Mouse (Mus musculus) lung, postnatal 0 days (tissue): ENCODE data around the gene Adamts20. TPM values are rescaled to one million over a fixed set of nuclear protein-coding genes. Genes with fewer than 3 reads are reported as not detected.

Source experiments
- ATAC-seq: fragments of 200-750 bp; cut with Nextera tagmentation; 2 replicates; pipeline ENCODE4 v1.8.0; 2017; ENCODE audit warnings: moderate library complexity
- DNase-seq: peaks from one replicate; pipeline ENCODE4 v3.0.0-alpha.2; 2016; ENCODE audit warnings: low spot score
- H3K27ac ChIP-seq: fragments of 300-500 bp; sonication (generic); 2 replicates; pipeline ENCODE4 v1.5.1; 2014; ENCODE audit warnings: antibody characterized with exemption, mild to moderate bottlenecking, low read length, mixed read lengths
- H3K27me3 ChIP-seq: fragments of 300-500 bp; sonication (generic); replicated peaks from 2 replicates; pipeline ENCODE4 v1.6.1; 2014; ENCODE audit warnings: low read length, mixed read lengths; ENCODE audit not compliant: insufficient read depth
- H3K36me3 ChIP-seq: fragments of 300-500 bp; sonication (generic); 2 replicates; pipeline ENCODE4 v1.6.1; 2014; ENCODE audit warnings: low read length, mixed read lengths; ENCODE audit not compliant: insufficient read depth
- H3K4me1 ChIP-seq: fragments of 300-500 bp; sonication (generic); 2 replicates; pipeline ENCODE4 v1.6.1; 2014; ENCODE audit warnings: antibody characterized with exemption, low read depth, low read length, mixed read lengths; ENCODE audit not compliant: insufficient read depth
- H3K4me2 ChIP-seq: fragments of 300-500 bp; sonication (generic); replicated peaks from 2 replicates; pipeline ENCODE4 v1.6.1; 2014; ENCODE audit warnings: low read depth, mild to moderate bottlenecking, low read length, moderate library complexity, mixed read lengths
- H3K4me3 ChIP-seq: fragments of 300-500 bp; sonication (generic); 2 replicates; pipeline ENCODE4 v1.5.1; 2014; ENCODE audit warnings: low read depth, low read length
- H3K9ac ChIP-seq: fragments of 300-500 bp; sonication (generic); replicated peaks from 2 replicates; pipeline ENCODE4 v1.6.1; 2014; ENCODE audit warnings: low read depth, mild to moderate bottlenecking
- H3K9me3 ChIP-seq: fragments of 300-500 bp; sonication (generic); 2 replicates; pipeline ENCODE4 v1.6.1; 2016; ENCODE audit warnings: low read length, mixed read lengths
- CTCF ChIP-seq: IDR thresholded peaks from 2 replicates; pipeline ENCODE4 v1.5.1; 2016; ENCODE audit warnings: antibody characterized with exemption, mild to moderate bottlenecking
- EP300 ChIP-seq: IDR thresholded peaks from 2 replicates; pipeline ENCODE4 v1.6.1; 2016; ENCODE audit warnings: antibody characterized with exemption, mild to moderate bottlenecking, control low read depth
- WGBS: fragments of 180-500 bp; shearing (Covaris S2); extraction: QIAGEN DNeasy Blood & Tissue Kit; methylation state at CpG from one replicate; pipeline ENCODE4 v1.1.7; 2014; 5-methylcytosine and 5-hydroxymethylcytosine counted together
- polyA plus RNA-seq: library from polyadenylated mRNA; unstranded; fragments of >200 nt; fragmentation: Nextera tagmentation; extraction: Ambion mirVana; gene quantifications from 2 replicates; pipeline ENCODE4 v1.2.1, GENCODE M21; 2015

Gene Adamts20
- polyA plus RNA-seq, 1 experiment from 2014 or later = 0.13 TPM

DNA sequence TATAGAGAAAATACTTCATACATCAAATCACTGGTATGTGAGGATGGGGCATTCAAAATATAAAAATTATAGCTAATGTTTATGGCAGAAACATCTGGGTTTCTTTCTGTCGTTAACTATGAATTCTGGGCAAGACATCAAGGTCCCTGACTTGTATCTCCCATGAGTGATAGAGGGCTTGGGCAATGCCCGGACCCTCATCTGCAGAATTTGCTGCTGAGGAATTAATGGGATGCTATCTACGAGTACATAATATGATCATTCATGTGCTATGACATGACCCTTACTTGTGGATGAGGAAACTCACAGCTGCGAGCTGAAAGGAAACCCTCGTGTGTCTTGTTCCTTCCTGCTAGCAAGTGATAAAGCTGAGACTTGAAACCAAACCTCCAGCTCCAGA lies 5.1 kb upstream of the Adamts20 start:
- H3K4me1 ChIP-seq = no peaks in the 10 kb centered on the region
- no peak overlapping the region for H3K27ac ChIP-seq
- H3K27me3 ChIP-seq = no peaks in the 10 kb centered on the region
- no peak overlapping the region for H3K4me3 ChIP-seq
- WGBS = 34% methylated on average over 5 of the region's 5 CpGs
- H3K9ac ChIP-seq = no peak overlapping the region
- ATAC-seq = no peak
- H3K4me2 ChIP-seq = no peak overlapping the region
- H3K9me3 ChIP-seq = no peaks in the 10 kb centered on the region
- no peaks in the 10 kb centered on the region for H3K36me3 ChIP-seq
- no peak for DNase-seq
- no peak for TF ChIP-seq CTCF
- no peak for TF ChIP-seq EP300

DNA sequence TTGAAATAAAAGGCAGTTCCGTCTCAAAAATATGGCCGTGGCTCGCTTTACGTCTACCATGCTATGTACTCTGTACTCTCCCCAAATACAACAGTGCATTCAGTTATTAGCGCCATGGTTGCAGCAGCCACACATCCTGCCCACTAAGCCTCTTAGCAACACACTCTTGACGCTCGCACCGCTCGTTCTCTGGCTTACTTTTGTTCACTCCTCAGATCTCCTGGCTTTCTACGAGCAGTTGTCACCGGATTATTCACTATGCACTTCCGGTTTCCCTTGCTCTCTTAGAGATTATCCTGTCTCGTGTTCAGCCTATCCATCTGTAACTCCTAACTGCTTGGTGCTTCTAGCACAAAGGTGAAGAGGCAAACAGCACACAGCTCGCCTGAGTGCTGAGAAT lies 337 bp downstream of the Adamts20 start:
- H3K9ac ChIP-seq = no peak overlapping the region
- no peak for DNase-seq
- no peaks in the 10 kb centered on the region for H3K4me1 ChIP-seq
- no peak overlapping the region for H3K4me2 ChIP-seq
- no peak for ATAC-seq
- no peak overlapping the region for H3K4me3 ChIP-seq
- no peak for TF ChIP-seq EP300
- TF ChIP-seq CTCF = no peak
- H3K27ac ChIP-seq = no peak overlapping the region
- H3K36me3 ChIP-seq = no peaks in the 10 kb centered on the region
- H3K27me3 ChIP-seq = no peaks in the 10 kb centered on the region
- WGBS = 58% methylated on average over 14 of the region's 14 CpGs
- H3K9me3 ChIP-seq = no peaks in the 10 kb centered on the region

DNA sequence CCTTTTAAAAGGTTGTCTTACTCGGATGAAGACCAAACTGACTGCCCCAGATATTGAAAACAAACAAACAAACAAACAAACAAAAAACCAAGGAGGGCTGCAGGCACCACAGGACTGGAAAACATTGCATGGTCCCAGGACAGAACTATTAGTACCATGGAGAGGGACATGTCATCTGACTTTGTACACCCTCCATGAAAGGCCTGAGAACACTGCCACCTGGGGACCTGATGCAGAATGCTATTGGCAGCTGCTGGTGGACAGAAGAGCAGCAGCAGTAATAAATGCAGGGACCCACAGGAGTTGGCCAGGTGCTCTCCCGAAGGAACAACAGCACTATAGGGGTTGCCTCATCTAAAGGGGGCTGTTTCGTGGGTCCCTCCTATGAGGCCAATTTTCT lies 2.0 kb downstream of the Adamts20 start:
- no peaks in the 10 kb centered on the region for H3K9me3 ChIP-seq
- no peak overlapping the region for H3K27ac ChIP-seq
- no peaks in the 10 kb centered on the region for H3K27me3 ChIP-seq
- H3K9ac ChIP-seq = no peak overlapping the region
- H3K4me2 ChIP-seq = no peak overlapping the region
- ATAC-seq (no peak), DNase-seq (no peak)
- no peak for TF ChIP-seq EP300
- peak; percentile 51 for TF ChIP-seq CTCF
- H3K4me1 ChIP-seq = no peaks in the 10 kb centered on the region
- no peak overlapping the region for H3K4me3 ChIP-seq
- H3K36me3 ChIP-seq = no peaks in the 10 kb centered on the region
- 73% methylated on average over 3 of the region's 3 CpGs for WGBS

DNA sequence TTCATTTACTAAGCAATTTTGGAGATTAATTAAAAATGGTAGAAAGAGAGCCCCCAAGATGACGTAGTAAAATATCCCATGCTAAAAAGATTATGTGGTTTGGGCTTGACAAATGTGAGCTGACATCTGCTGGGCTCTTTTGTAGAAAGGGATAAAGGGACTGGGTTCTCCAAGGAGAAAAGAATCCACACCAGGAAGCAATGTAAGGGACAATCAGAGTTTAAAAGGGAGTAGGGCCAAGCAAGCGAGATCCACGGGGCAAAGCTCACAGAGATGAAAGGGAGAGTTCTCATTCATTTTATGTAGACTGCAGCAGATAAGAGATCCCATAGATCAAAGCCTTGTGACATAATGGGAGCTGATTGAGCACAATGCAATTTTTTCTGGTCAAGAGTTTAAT lies 3.0 kb downstream of the Adamts20 start:
- Histone ChIP-seq H3K36me3 (no peaks in the 10 kb centered on the region), H3K4me3 (no peak overlapping the region), H3K27ac (no peak overlapping the region), H3K4me1 (no peaks in the 10 kb centered on the region), H3K9me3 (no peaks in the 10 kb centered on the region), H3K9ac (no peak overlapping the region), H3K4me2 (no peak overlapping the region), H3K27me3 (no peaks in the 10 kb centered on the region)
- no peak for ATAC-seq
- no peak for TF ChIP-seq EP300
- TF ChIP-seq CTCF = no peak
- 32% methylated on average over 3 of the region's 3 CpGs for WGBS
- no peak for DNase-seq

DNA sequence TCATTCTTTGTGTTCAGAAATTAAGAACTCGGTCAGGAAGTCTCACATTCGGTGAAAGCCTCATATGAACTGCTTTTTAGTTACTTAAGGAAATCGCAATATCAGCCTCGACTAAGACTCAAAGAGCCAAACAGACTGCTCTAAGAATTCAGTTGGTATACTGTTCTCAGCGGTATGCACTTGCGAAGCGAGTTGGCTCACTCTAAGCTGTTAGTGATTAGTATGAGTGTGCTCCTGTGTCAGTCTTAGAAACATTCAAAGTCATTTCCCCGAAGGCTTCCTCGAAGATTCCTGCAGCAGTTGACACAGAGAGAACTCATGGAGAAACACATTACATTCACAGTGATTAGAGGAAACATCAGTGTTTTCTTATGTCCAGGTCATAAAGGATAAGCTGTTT lies 4.1 kb downstream of the Adamts20 start:
- Histone ChIP-seq H3K4me1 (no peaks in the 10 kb centered on the region), H3K9ac (no peak overlapping the region), H3K9me3 (no peaks in the 10 kb centered on the region), H3K27me3 (no peaks in the 10 kb centered on the region), H3K27ac (no peak overlapping the region), H3K36me3 (no peaks in the 10 kb centered on the region), H3K4me3 (no peak overlapping the region), H3K4me2 (no peak overlapping the region)
- TF ChIP-seq CTCF (no peak), EP300 (no peak)
- ATAC-seq (no peak), DNase-seq (no peak)
- 47% methylated on average over 9 of the region's 9 CpGs for WGBS

DNA sequence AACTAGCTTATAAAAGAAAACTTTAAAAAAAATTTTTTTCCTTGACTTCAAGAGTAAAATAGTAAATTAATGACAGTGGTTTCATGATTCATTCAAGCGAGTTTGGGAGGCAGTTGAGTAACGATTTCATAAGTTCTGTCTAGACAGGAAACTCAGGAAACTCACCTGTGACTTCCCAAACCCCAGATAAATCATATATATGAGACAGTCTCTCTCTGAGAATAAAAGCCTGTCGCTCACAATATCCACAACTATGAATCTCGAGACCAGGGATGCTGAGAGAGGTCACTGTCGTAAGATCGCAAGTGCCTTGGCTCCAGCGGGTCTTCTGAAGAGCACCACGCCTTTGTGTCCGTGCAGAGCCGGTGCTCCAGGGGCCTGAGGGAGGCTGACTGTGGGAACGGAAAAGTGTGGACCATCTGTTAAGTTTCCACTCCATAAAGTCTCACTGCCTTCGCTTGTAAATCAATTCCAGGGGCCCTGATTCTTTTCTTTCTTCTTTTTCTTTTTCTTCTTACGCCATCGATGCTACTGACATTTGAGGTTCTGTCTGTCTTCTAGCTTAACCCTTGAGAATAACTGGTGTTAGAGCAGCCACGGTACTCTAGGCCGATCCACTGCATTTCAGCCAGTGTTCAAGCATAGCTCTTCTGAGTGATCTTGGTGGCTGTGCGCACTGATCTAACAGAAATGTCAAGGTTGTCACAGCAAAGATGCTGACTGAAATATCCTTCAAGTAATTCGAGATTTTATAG lies 7.4 kb downstream of the Adamts20 start:
- no peak overlapping the region for H3K27ac ChIP-seq
- H3K4me3 ChIP-seq = no peak overlapping the region
- H3K36me3 ChIP-seq = no peaks in the 10 kb centered on the region
- DNase-seq (no peak), ATAC-seq (no peak)
- 71% methylated on average over 18 of the region's 18 CpGs for WGBS
- H3K4me2 ChIP-seq = no peak overlapping the region
- no peak overlapping the region for H3K9ac ChIP-seq
- no peaks in the 10 kb centered on the region for H3K27me3 ChIP-seq
- H3K4me1 ChIP-seq = no peaks in the 10 kb centered on the region
- TF ChIP-seq CTCF (no peak), EP300 (no peak)
- no peaks in the 10 kb centered on the region for H3K9me3 ChIP-seq
